Mouse (Mus musculus) midbrain, embryonic 14.5 days (tissue): ENCODE measurements at regions not wholly inside any gene's neighbourhood (a gene's known extent, or its start where the extent isn't known, plus 50 kb on each side); places are given as distances from the start of the nearest gene placed in this dataset.

Experiments used
- ATAC-seq: fragments of 200-750 bp; cut with Nextera tagmentation; 2 replicates; pipeline ENCODE4 v1.8.0; 2017; ENCODE audit warnings: moderate number of reproducible peaks, moderate library complexity; ENCODE audit not compliant: low FRiP score, low TSS enrichment
- DNase-seq: peaks from one replicate; pipeline ENCODE4 v3.0.0-alpha.2; 2015
- H3K27ac ChIP-seq: fragments of 300-500 bp; sonication (generic); replicated peaks from 2 replicates; pipeline ENCODE4 v1.5.1; 2014; ENCODE audit warnings: mild to moderate bottlenecking, low read depth, low read length, moderate library complexity
- H3K27me3 ChIP-seq: fragments of 300-500 bp; sonication (generic); 2 replicates; pipeline ENCODE4 v1.6.1; 2014; ENCODE audit warnings: low read length, control low read depth, mixed read lengths; ENCODE audit not compliant: control insufficient read depth, insufficient read depth
- H3K36me3 ChIP-seq: fragments of 300-500 bp; sonication (generic); 2 replicates; pipeline ENCODE4 v1.6.1; 2014; ENCODE audit warnings: low read length, control low read depth; ENCODE audit not compliant: control insufficient read depth, insufficient read depth
- H3K4me1 ChIP-seq: fragments of 300-500 bp; sonication (generic); 2 replicates; pipeline ENCODE4 v1.6.1; 2014; ENCODE audit warnings: mild to moderate bottlenecking, antibody characterized with exemption, low read length, control low read depth; ENCODE audit not compliant: control insufficient read depth, insufficient read depth
- H3K4me2 ChIP-seq: fragments of 300-500 bp; sonication (generic); 2 replicates; pipeline ENCODE4 v1.6.1; 2014; ENCODE audit warnings: mild to moderate bottlenecking, low read length, moderate library complexity
- H3K4me3 ChIP-seq: fragments of 300-500 bp; sonication (generic); replicated peaks from 2 replicates; pipeline ENCODE4 v1.5.1; 2014; ENCODE audit warnings: low read depth, low read length
- H3K9ac ChIP-seq: fragments of 300-500 bp; sonication (generic); replicated peaks from 2 replicates; pipeline ENCODE4 v1.6.1; 2014; ENCODE audit warnings: mild to moderate bottlenecking, low read length, moderate library complexity
- H3K9me3 ChIP-seq: fragments of 300-500 bp; sonication (generic); 2 replicates; pipeline ENCODE4 v1.6.1; 2016; ENCODE audit warnings: low read length, control low read depth, mixed read lengths; ENCODE audit not compliant: control insufficient read depth
- WGBS: fragments of 180-500 bp; shearing (Covaris S2); extraction: QIAGEN DNeasy Blood & Tissue Kit; methylation state at CpG from one replicate; pipeline ENCODE4 v1.1.7; 2014; 5-methylcytosine and 5-hydroxymethylcytosine counted together

- 8% methylated on average over 12 of the region's 12 CpGs for WGBS
- no peak for DNase-seq
Measured at GRCm38 (mm10) chr9:101690402-101690861, 171.2 kb upstream of the 9630041A04Rik start.

GRCm38 (mm10) chr9:101689532-101690401, 171.9 kb upstream of the 9630041A04Rik start:
- ATAC-seq (peak; percentile 88), DNase-seq (peak; percentile 99)
- H3K4me2 ChIP-seq, result peak overlapping the region; percentile 45
- H3K9ac ChIP-seq, result peak overlapping the region; percentile 40; the same call in 1 of the 2 replicates
- no peaks in the 10 kb centered on the region for H3K27me3 ChIP-seq
- peak overlapping the region; percentile 15 for H3K4me3 ChIP-seq
- peaks cover 28% of the 10 kb centered on the region for H3K4me1 ChIP-seq
- H3K27ac ChIP-seq, result peak overlapping the region; percentile 83
- 8% methylated on average over 11 of the region's 11 CpGs for WGBS
- no peaks in the 10 kb centered on the region for H3K36me3 ChIP-seq
- H3K9me3 ChIP-seq, result no peaks in the 10 kb centered on the region

More at GRCm38 (mm10) chr9:101690402-101690861, 171.2 kb upstream of the 9630041A04Rik start:
- Histone ChIP-seq H3K27me3 (no peaks in the 10 kb centered on the region), H3K27ac (peak overlapping the region; percentile 83), H3K4me2 (peak overlapping the region; percentile 45), H3K4me1 (peaks cover 28% of the 10 kb centered on the region), H3K4me3 (peak overlapping the region; percentile 15), H3K9me3 (no peaks in the 10 kb centered on the region), H3K9ac (peak overlapping the region; percentile 40), H3K36me3 (no peaks in the 10 kb centered on the region)
- peak; percentile 72; the same call in 1 of the 2 replicates for ATAC-seq

GRCm38 (mm10) chr9:101687226-101687625, 174.4 kb upstream of the 9630041A04Rik start:
- Histone ChIP-seq H3K9me3 (no peaks in the 10 kb centered on the region), H3K9ac (no peak overlapping the region), H3K36me3 (no peaks in the 10 kb centered on the region), H3K27ac (no peak overlapping the region), H3K4me1 (peaks cover 19% of the 10 kb centered on the region), H3K4me3 (no peak overlapping the region), H3K27me3 (no peaks in the 10 kb centered on the region), H3K4me2 (no peak overlapping the region)
- no peak for ATAC-seq
- 79% methylated on average over 6 of the region's 6 CpGs for WGBS
- DNase-seq, result no peak

- ATAC-seq (no peak), DNase-seq (no peak)
- WGBS, result 90% methylated on average over 2 of the region's 2 CpGs
- Histone ChIP-seq H3K9ac (no peak overlapping the region), H3K36me3 (no peaks in the 10 kb centered on the region), H3K27me3 (no peaks in the 10 kb centered on the region), H3K4me3 (no peak overlapping the region), H3K27ac (no peak overlapping the region), H3K4me2 (no peak overlapping the region), H3K4me1 (0 out of 2 replicates have a peak, but pooled peaks cover 3% of the 10 kb centered on the region), H3K9me3 (no peaks in the 10 kb centered on the region)
Measured at GRCm38 (mm10) chr9:101677563-101677962, 184.1 kb upstream of the 9630041A04Rik start.

GRCm38 (mm10) chr9:101670111-101670510, 191.5 kb upstream of the 9630041A04Rik start:
- H3K27ac ChIP-seq, result no peak overlapping the region
- H3K4me2 ChIP-seq, result no peak overlapping the region
- WGBS, result 92% methylated on average over 1 of the region's 1 CpGs
- no peak for ATAC-seq
- no peak for DNase-seq
- H3K27me3 ChIP-seq, result no peaks in the 10 kb centered on the region
- H3K4me3 ChIP-seq, result no peak overlapping the region
- no peaks in the 10 kb centered on the region for H3K36me3 ChIP-seq
- H3K9me3 ChIP-seq, result no peaks in the 10 kb centered on the region
- H3K9ac ChIP-seq, result no peak overlapping the region
- H3K4me1 ChIP-seq, result no peaks in the 10 kb centered on the region

GRCm38 (mm10) chr9:101649816-101650215, 211.8 kb upstream of the 9630041A04Rik start:
- peak; percentile 20 for DNase-seq
- no peaks in the 10 kb centered on the region for H3K36me3 ChIP-seq
- H3K4me2 ChIP-seq, result no peak overlapping the region
- no peak for ATAC-seq
- H3K9ac ChIP-seq, result no peak overlapping the region
- H3K4me3 ChIP-seq, result no peak overlapping the region
- H3K27ac ChIP-seq, result no peak overlapping the region
- H3K9me3 ChIP-seq, result peaks cover 5% of the 10 kb centered on the region
- 46% methylated on average over 5 of the region's 5 CpGs for WGBS
- H3K4me1 ChIP-seq, result no peaks in the 10 kb centered on the region
- H3K27me3 ChIP-seq, result no peaks in the 10 kb centered on the region

GRCm38 (mm10) chr9:101641524-101641923, 220.1 kb upstream of the 9630041A04Rik start:
- Histone ChIP-seq H3K36me3 (no peaks in the 10 kb centered on the region), H3K9ac (no peak overlapping the region), H3K4me1 (no peaks in the 10 kb centered on the region), H3K27me3 (no peaks in the 10 kb centered on the region), H3K4me3 (no peak overlapping the region), H3K9me3 (peaks cover 5% of the 10 kb centered on the region), H3K4me2 (no peak overlapping the region), H3K27ac (no peak overlapping the region)
- DNase-seq (no peak), ATAC-seq (no peak)
- WGBS, result 74% methylated on average over 3 of the region's 3 CpGs

- Histone ChIP-seq H3K4me1 (no peaks in the 10 kb centered on the region), H3K9me3 (peaks cover 5% of the 10 kb centered on the region), H3K27me3 (no peaks in the 10 kb centered on the region), H3K4me3 (no peak overlapping the region), H3K36me3 (no peaks in the 10 kb centered on the region), H3K27ac (no peak overlapping the region), H3K9ac (no peak overlapping the region), H3K4me2 (no peak overlapping the region)
- DNase-seq, result no peak
- no peak for ATAC-seq
Measured at GRCm38 (mm10) chr9:101640598-101640997, 221.0 kb upstream of the 9630041A04Rik start.

- Histone ChIP-seq H3K4me2 (no peak overlapping the region), H3K27ac (no peak overlapping the region), H3K36me3 (no peaks in the 10 kb centered on the region), H3K9me3 (no peaks in the 10 kb centered on the region), H3K9ac (no peak overlapping the region), H3K4me3 (no peak overlapping the region), H3K27me3 (no peaks in the 10 kb centered on the region), H3K4me1 (no peaks in the 10 kb centered on the region)
- 92% methylated on average over 2 of the region's 2 CpGs for WGBS
- ATAC-seq (no peak), DNase-seq (no peak)
Measured at GRCm38 (mm10) chr9:101616261-101616660, 245.4 kb upstream of the 9630041A04Rik start.
